Comparison of ENCODE assay signal across 9 mouse cellular contexts in the genomic region with DNA sequence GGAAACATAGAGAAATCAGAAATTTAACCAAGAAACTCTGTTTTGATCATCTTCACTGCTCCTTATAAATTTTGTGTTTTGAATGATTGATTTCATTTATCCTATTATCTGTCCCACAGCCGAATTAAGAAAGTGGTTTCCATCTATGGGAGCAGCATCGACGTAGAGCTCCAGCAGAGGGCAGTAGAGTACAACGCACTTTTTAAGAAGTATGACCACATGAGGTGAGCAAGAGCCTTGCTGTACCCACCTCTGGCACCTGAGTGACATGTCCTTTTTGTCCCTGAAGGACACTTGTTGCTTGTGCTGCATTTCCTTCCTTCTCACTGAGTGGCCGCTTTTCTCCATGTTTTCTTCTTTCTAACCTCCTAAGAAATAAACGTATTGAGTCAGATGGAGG. TPM values are rescaled to one million over a fixed set of nuclear protein-coding genes. Genes with fewer than 3 reads are reported as not detected.
DNase-seq lines count a peak whose midpoint lies in the region; ATAC-seq lines count a peak whose summit lies in the region.
"Had no signal": no experiment of that assay in that cellular context is flagged by ENCODE, and none has a peak within 500 bp of the region (broad histone marks: within the 10 kb centered on the region; RNA-seq: fewer than 3 reads in every experiment).

No protein-coding gene starts in this region.

- ATAC-seq in intestine, embryonic 14.5 days (replicated peaks; ENCODE audit: low FRiP score, low TSS enrichment, low read depth), result no peak; the same call in 1 of the 2 replicates
- no peak; the same call in 1 of the 2 replicates for ATAC-seq in intestine, embryonic 16.5 days
- ATAC-seq in megakaryocyte, adult 5-6 weeks (ENCODE audit: poor library complexity, severe bottlenecking), result peak; percentile 97

- H3K4me2 ChIP-seq in intestine, embryonic 14.5 days (ENCODE audit: low read length), result no peak overlapping the region
- no peak overlapping the region for H3K4me2 ChIP-seq in intestine, embryonic 16.5 days (ENCODE audit: low read depth, low read length)
- H3K4me2 ChIP-seq: embryonic facial prominence, embryonic 15.5 days had no signal

- H3K9ac ChIP-seq in intestine, embryonic 14.5 days (ENCODE audit: low read length), result no peak overlapping the region
- H3K9ac ChIP-seq in intestine, embryonic 16.5 days (ENCODE audit: low read depth, low read length), result no peak overlapping the region
- H3K9ac ChIP-seq: embryonic facial prominence, embryonic 15.5 days had no signal

- 39% methylated on average over 6 of the region's 6 CpGs for whole genome bisulfite sequencing in intestine, embryonic 14.5 days
- WGBS in intestine, embryonic 16.5 days, result 39% methylated on average over 6 of the region's 6 CpGs

- DNase-seq in intestine, embryonic 14.5 days (ENCODE audit: low spot score), result peak; percentile 73
- peak; percentile 81 for DNase-seq in ZHBTc4 (ENCODE audit: low read depth, low spot score)
- peak; percentile 33 to 46 for DNase-seq in cerebellum, postnatal 4 days (ENCODE audit: low spot score in 2 of 2)
- peak; percentile 16 to 61 for DNase-seq in heart, adult 9 months (ENCODE audit: low spot score in 2 of 2)
- DNase-seq in layer of hippocampus, postnatal 36 days, result peak; percentile 25 to 38
- peak; percentile 59 to 67 for DNase-seq in spleen, postnatal 36 days (ENCODE audit: low spot score in 2 of 2)

- no peaks in the 10 kb centered on the region for H3K27me3 ChIP-seq in intestine, embryonic 14.5 days (replicated peaks; ENCODE audit: control insufficient read depth, insufficient read depth, low read length)
- no peaks in the 10 kb centered on the region for H3K27me3 ChIP-seq in intestine, embryonic 16.5 days (replicated peaks; ENCODE audit: control insufficient read depth, insufficient read depth, low read length)
- H3K27me3 ChIP-seq: embryonic facial prominence, embryonic 15.5 days had no signal

- no peaks in the 10 kb centered on the region for H3K4me1 ChIP-seq in intestine, embryonic 14.5 days (replicated peaks; ENCODE audit: control insufficient read depth, insufficient read depth, low read length)
- H3K4me1 ChIP-seq in intestine, embryonic 16.5 days (ENCODE audit: control insufficient read depth, insufficient read depth, low read length), result no peaks in the 10 kb centered on the region
- H3K4me1 ChIP-seq: embryonic facial prominence, embryonic 15.5 days had no signal

- H3K4me3 ChIP-seq in intestine, embryonic 14.5 days (ENCODE audit: low read depth, low read length), result no peak overlapping the region
- H3K4me3 ChIP-seq in intestine, embryonic 16.5 days (ENCODE audit: low read length), result no peak overlapping the region
- H3K4me3 ChIP-seq: embryonic facial prominence, embryonic 15.5 days had no signal

- H3K27ac ChIP-seq in intestine, embryonic 14.5 days (ENCODE audit: low read depth), result no peak overlapping the region
- no peak overlapping the region for H3K27ac ChIP-seq in intestine, embryonic 16.5 days (ENCODE audit: low read length)
- H3K27ac ChIP-seq: embryonic facial prominence, embryonic 15.5 days had no signal

- H3K36me3 ChIP-seq in intestine, embryonic 14.5 days (ENCODE audit: control insufficient read depth, insufficient read depth, low read length), result peaks cover 86% of the 10 kb centered on the region
- peaks cover 12% of the 10 kb centered on the region for H3K36me3 ChIP-seq in intestine, embryonic 16.5 days (ENCODE audit: control insufficient read depth, insufficient read depth, low read length)

- no peaks in the 10 kb centered on the region for H3K9me3 ChIP-seq in intestine, embryonic 14.5 days (ENCODE audit: control insufficient read depth, low read length)
- H3K9me3 ChIP-seq in intestine, embryonic 16.5 days (ENCODE audit: control insufficient read depth, low read length), result no peaks in the 10 kb centered on the region
- H3K9me3 ChIP-seq: embryonic facial prominence, embryonic 15.5 days had no signal

RNA-seq across cellular contexts. Expression of gene Phlpp2, which starts 14.9 kb away (rescaled TPM):
- polyA plus RNA-seq in intestine, embryonic 14.5 days (2014; fragmentation: Nextera tagmentation; extraction: Ambion mirVana), result 4.2 and 4.7 TPM in 2 replicates
- polyA plus RNA-seq in intestine, embryonic 16.5 days (2015; fragmentation: Nextera tagmentation; extraction: Ambion mirVana), result 1.7 and 2.1 TPM in 2 replicates
- 10 to 100 TPM; 25.0 to 31.4 TPM for total RNA-seq in layer of hippocampus, postnatal 36 days (2021)
- total RNA-seq in megakaryocyte, adult 5-6 weeks (2015), result 6.2 and 9.3 TPM in 2 replicates
- total RNA-seq in megakaryocyte, adult 5-6 weeks (2017), result 8.5 and 8.6 TPM in 2 replicates
